Mouse (Mus musculus) adrenal gland, adult 8-10 months (tissue): ENCODE measurements at regions not wholly inside any gene's neighbourhood (a gene's known extent, or its start where the extent isn't known, plus 50 kb on each side); places are given as distances from the start of the nearest gene placed in this dataset.

Experiments used
- DNase-seq: peaks from one replicate; pipeline ENCODE4 v3.0.0; 2022

GRCm38 (mm10) chr14:76671023-76671422 is 114.3 kb upstream of the Serp2 start:
- DNase-seq: no peak

- no peak for DNase-seq
Measured at GRCm38 (mm10) chr14:76665754-76666371, 109.2 kb upstream of the Serp2 start.

- no peak for DNase-seq
Measured at GRCm38 (mm10) chr14:76664586-76665508, 108.2 kb upstream of the Serp2 start.

GRCm38 (mm10) chr14:76663816-76664215 is 107.1 kb upstream of the Serp2 start:
- DNase-seq: no peak

- no peak for DNase-seq
Measured at GRCm38 (mm10) chr14:76662871-76663270, 106.2 kb upstream of the Serp2 start.

- no peak for DNase-seq
Measured at GRCm38 (mm10) chr14:76660906-76661305, 104.2 kb upstream of the Serp2 start.

- DNase-seq: no peak
Measured at GRCm38 (mm10) chr14:76658952-76659502, 102.3 kb upstream of the Serp2 start.

GRCm38 (mm10) chr14:76657784-76658610 is 101.3 kb upstream of the Serp2 start:
- DNase-seq: peak; percentile 42

- DNase-seq: no peak
Measured at GRCm38 (mm10) chr14:76657375-76657774, 100.7 kb upstream of the Serp2 start.

GRCm38 (mm10) chr14:76652356-76653126 is 95.9 kb upstream of the Serp2 start:
- no peak for DNase-seq

- no peak for DNase-seq
Measured at GRCm38 (mm10) chr14:76651096-76651495, 94.4 kb upstream of the Serp2 start.

GRCm38 (mm10) chr14:76649927-76650326 is 93.2 kb upstream of the Serp2 start:
- DNase-seq: no peak

- no peak for DNase-seq
Measured at GRCm38 (mm10) chr14:76644716-76645115, 88.0 kb upstream of the Serp2 start.

- no peak for DNase-seq
Measured at GRCm38 (mm10) chr14:76641752-76642529, 85.3 kb upstream of the Serp2 start.

- DNase-seq: no peak
Measured at GRCm38 (mm10) chr14:76633170-76633569, 76.5 kb upstream of the Serp2 start.

- DNase-seq: no peak
Measured at GRCm38 (mm10) chr14:76632763-76633162, 76.1 kb upstream of the Serp2 start.

GRCm38 (mm10) chr14:76631740-76632139 is 75.1 kb upstream of the Serp2 start:
- DNase-seq: no peak

- DNase-seq: no peak
Measured at GRCm38 (mm10) chr14:76631181-76631580, 74.5 kb upstream of the Serp2 start.

- DNase-seq: no peak
Measured at GRCm38 (mm10) chr14:76629913-76630478, 73.3 kb upstream of the Serp2 start.

- DNase-seq: no peak
Measured at GRCm38 (mm10) chr14:76628182-76628892, 71.6 kb upstream of the Serp2 start.
